Mouse (Mus musculus) CH12.LX (cell line): Measurements from ENCODE around the gene Setx. TPM values are rescaled to one million over a fixed set of nuclear protein-coding genes. Genes with fewer than 3 reads are reported as not detected.

Experiments used
- DNase-seq: peaks from one replicate; pipeline ENCODE4 v3.0.0-alpha.2; 2013; ENCODE audit errors: extremely low read depth
- H3K27ac ChIP-seq: 2 replicates; pipeline ENCODE4 v1.5.1; 2012; ENCODE audit warnings: low read depth, mild to moderate bottlenecking, control low read depth, moderate library complexity; ENCODE audit not compliant: insufficient read depth
- H3K27me3 ChIP-seq: replicated peaks from 2 replicates; pipeline ENCODE3; 2012; ENCODE audit warnings: inconsistent platforms
- H3K36me3 ChIP-seq, 2 experiments: replicated peaks in 1 of 2; 2 replicates each; pipeline versions ENCODE3 to v1.6.1; 2012; ENCODE audit warnings: inconsistent platforms in 1 of 2, low read length in 1 of 2, mild to moderate bottlenecking in 1 of 2, mixed read lengths in 1 of 2, moderate library complexity in 1 of 2; ENCODE audit not compliant: control insufficient read depth in 1 of 2, insufficient read depth in 1 of 2
- H3K4me1 ChIP-seq, 2 experiments: 2 replicates each; pipeline ENCODE4 v1.6.1; 2012; ENCODE audit warnings: inconsistent platforms in 1 of 2, moderate library complexity in 1 of 2; ENCODE audit not compliant: insufficient read depth in 2 of 2, control insufficient read depth in 1 of 2
- H3K4me2 ChIP-seq: 2 replicates; pipeline ENCODE4 v1.6.1; 2012; ENCODE audit warnings: low read depth, mild to moderate bottlenecking, control low read depth; ENCODE audit not compliant: poor library complexity, insufficient read depth, severe bottlenecking
- H3K4me3 ChIP-seq, 3 experiments: fragments of 150-350 bp in 1 of 3; sonication (generic) in 1 of 3; replicated peaks in 1 of 3; 2 replicates each; pipeline versions ENCODE3 to v1.5.1; 2011 to 2012; ENCODE audit warnings: low read depth in 2 of 3, low read length in 2 of 3, mild to moderate bottlenecking in 2 of 3, moderate library complexity in 2 of 3, control low read depth in 1 of 3, improper control_type of control experiment in 1 of 3, inconsistent platforms in 1 of 3, mixed read lengths in 1 of 3; ENCODE audit not compliant: poor library complexity in 1 of 3
- H3K79me2 ChIP-seq: replicated peaks from 2 replicates; pipeline ENCODE4 v1.6.1; 2012; ENCODE audit warnings: mild to moderate bottlenecking, moderate library complexity; ENCODE audit not compliant: control insufficient read depth, poor library complexity, insufficient read depth, severe bottlenecking; ENCODE audit errors: extremely low read depth
- H3K9ac ChIP-seq: 2 replicates; pipeline ENCODE4 v1.6.1; 2012; ENCODE audit warnings: low read depth, mild to moderate bottlenecking, control low read depth, moderate library complexity; ENCODE audit not compliant: insufficient read depth
- H3K9me3 ChIP-seq: replicated peaks from 2 replicates; pipeline ENCODE3; 2012; ENCODE audit warnings: low read length, inconsistent platforms, mixed read lengths
- CTCF ChIP-seq, 2 experiments: IDR thresholded peaks in 1 of 2; conservative IDR thresholded peaks in 1 of 2; 2 replicates each; pipeline ENCODE4 v1.5.1; 2011 to 2012; ENCODE audit warnings: low read depth in 2 of 2, low read length in 2 of 2, improper control_type of control experiment in 1 of 2, inconsistent platforms in 1 of 2, mild to moderate bottlenecking in 1 of 2, moderate library complexity in 1 of 2
- MEF2A ChIP-seq: IDR thresholded peaks from 2 replicates; pipeline ENCODE4 v1.6.1; 2014; ENCODE audit warnings: low read depth, mild to moderate bottlenecking, inconsistent platforms, low read length, improper control_type of control experiment, borderline replicate concordance
- MYC ChIP-seq: IDR thresholded peaks from 2 replicates; pipeline ENCODE4 v1.6.1; 2011; ENCODE audit warnings: low read depth, mild to moderate bottlenecking, improper control_type of control experiment, low read length
- RAD21 ChIP-seq: IDR thresholded peaks from 2 replicates; pipeline ENCODE4 v1.6.1; 2011; ENCODE audit warnings: low read depth, mild to moderate bottlenecking, low read length, improper control_type of control experiment, moderate library complexity
- USF2 ChIP-seq: conservative IDR thresholded peaks from 2 replicates; pipeline ENCODE4 v1.6.1; 2011; ENCODE audit warnings: low read depth, low read length, improper control_type of control experiment
- ZNF384 ChIP-seq: IDR thresholded peaks from 2 replicates; pipeline ENCODE4 v1.6.1; 2012; ENCODE audit warnings: low read depth, low read length, improper control_type of control experiment, inconsistent platforms
- dilution Hi-C: fragments of 300-500 bp; cut with MboI; formaldehyde crosslinking; loops from 2 replicates; pipeline ENCODE4 v1.14.3; 2020; ENCODE audit warnings: low sequenced_read_pairs; ENCODE audit not compliant: extremely low pct_unique_long_range_greater_than_20kb, extremely low pct_ligation_motif_present
- in situ Hi-C: fragments of 300-500 bp; cut with MboI; formaldehyde crosslinking; loops from 3 replicates; pipeline ENCODE4 v1.14.3; 2019; ENCODE audit warnings: low sequenced_read_pairs, low pct_ligation_motif_present, low pct_unique_long_range_greater_than_20kb, mixed read lengths
- polyA plus RNA-seq: library from polyadenylated mRNA; unstranded; fragments of >175 nt; gene quantifications from 2 replicates; pipeline ENCODE4 v1.2.1, GENCODE M21; 2012; ENCODE audit warnings: low read depth; ENCODE audit not compliant: insufficient read length
- total RNA-seq, 2 experiments: library from RNA; depleted of rRNA; stranded (reverse); fragments of 300-350 nt in 1 of 2; fragments of >200 nt in 1 of 2; gene quantifications; 2 replicates each; pipeline ENCODE4 v1.2.3; 2012 to 2014

The Setx gene
- total and polyA plus RNA-seq, 3 experiments = 18.0 to 20.2 (median 20.0) TPM

GRCm38 (mm10) chr2:29192629-29193278 lies 68.8 kb downstream of the Setx start:
- no peak for TF ChIP-seq USF2
- TF ChIP-seq CTCF (conservative IDR thresholded peaks at IDR 0.05 in 1 of 2, IDR thresholded peaks at IDR 0.05 in 1 of 2; ENCODE audit: low read depth in 2 of 2, low read length in 2 of 2) = peak in 1 of 2 experiments; percentile 42; a peak in 2 of 4 replicates
- peak; percentile 18 for TF ChIP-seq RAD21
- H3K9ac ChIP-seq = no peak overlapping the region
- peaks cover 58% of the 10 kb centered on the region for H3K27me3 ChIP-seq
- 0 out of 4 replicates have a peak, but pooled peaks cover 0 to 2% of the 10 kb centered on the region in 2 experiments for H3K4me1 ChIP-seq
- H3K27ac ChIP-seq = no peak overlapping the region
- no peaks in the 10 kb centered on the region for H3K9me3 ChIP-seq
- H3K79me2 ChIP-seq = no peaks in the 10 kb centered on the region
- H3K4me3 ChIP-seq = no peak overlapping the region
- H3K36me3 ChIP-seq = no peaks in the 10 kb centered on the region
- no peak for DNase-seq
- dilution Hi-C loops (no loop called here), in situ Hi-C loops (loop anchor here (10.0 kb wide), 1 partner anchor 52 kb away; no protein-coding TSS in a partner anchor)
- H3K4me2 ChIP-seq = no peak overlapping the region

DNA sequence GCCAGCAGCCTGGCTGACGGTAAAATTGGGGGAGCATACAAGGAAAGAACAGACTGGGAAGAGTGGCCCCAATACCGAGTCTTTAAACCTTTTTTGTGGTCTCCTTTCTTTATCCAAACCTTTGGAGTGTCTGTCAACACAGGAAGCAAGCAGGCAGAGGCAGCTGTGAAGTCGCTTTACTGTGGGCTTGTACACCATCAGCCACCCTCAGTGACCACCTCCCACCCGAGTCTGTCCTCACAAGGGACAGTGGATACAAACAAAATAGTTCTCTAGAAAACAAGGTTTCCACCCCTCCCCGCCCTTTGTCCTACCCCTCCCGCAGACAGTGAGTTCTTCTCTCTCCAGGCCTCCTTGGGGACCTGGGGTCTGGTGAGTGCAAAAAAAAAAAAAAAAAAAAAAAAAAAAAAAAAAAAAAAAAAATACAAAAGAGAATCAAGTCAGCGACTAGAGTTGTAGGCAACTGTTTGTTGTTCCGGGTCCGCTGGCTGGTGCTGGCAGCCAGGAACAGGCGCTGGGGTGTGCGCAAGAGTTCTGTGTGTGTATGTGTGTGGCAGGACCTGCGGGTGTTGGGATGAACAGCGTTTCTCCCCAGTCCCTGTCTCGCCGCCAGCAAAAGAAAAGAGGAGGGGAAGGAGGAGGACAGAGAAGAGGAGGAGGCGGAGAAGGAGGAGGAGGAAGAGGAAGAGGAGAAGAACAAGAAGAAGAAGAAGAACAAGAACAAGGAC lies 70.0 kb downstream of the Setx start:
- in situ Hi-C loops = loop anchor here (10.0 kb wide), 1 partner anchor 51 kb away; no protein-coding TSS in a partner anchor
- no peak overlapping the region for H3K4me3 ChIP-seq
- no peaks in the 10 kb centered on the region for H3K36me3 ChIP-seq
- dilution Hi-C loops = no loop called here
- H3K9ac ChIP-seq = no peak overlapping the region
- no peaks in the 10 kb centered on the region for H3K79me2 ChIP-seq
- H3K9me3 ChIP-seq = no peaks in the 10 kb centered on the region
- no peak overlapping the region for H3K27ac ChIP-seq
- H3K27me3 ChIP-seq = peaks cover 69% of the 10 kb centered on the region
- DNase-seq = no peak
- no peak for TF ChIP-seq MYC
- TF ChIP-seq ZNF384 = 0 out of 2 replicates have a peak, but pooled peaks have one; percentile 31
- no peak overlapping the region for H3K4me2 ChIP-seq
- H3K4me1 ChIP-seq = 0 out of 4 replicates have a peak, but pooled peaks cover 0 to 2% of the 10 kb centered on the region in 2 experiments

DNA sequence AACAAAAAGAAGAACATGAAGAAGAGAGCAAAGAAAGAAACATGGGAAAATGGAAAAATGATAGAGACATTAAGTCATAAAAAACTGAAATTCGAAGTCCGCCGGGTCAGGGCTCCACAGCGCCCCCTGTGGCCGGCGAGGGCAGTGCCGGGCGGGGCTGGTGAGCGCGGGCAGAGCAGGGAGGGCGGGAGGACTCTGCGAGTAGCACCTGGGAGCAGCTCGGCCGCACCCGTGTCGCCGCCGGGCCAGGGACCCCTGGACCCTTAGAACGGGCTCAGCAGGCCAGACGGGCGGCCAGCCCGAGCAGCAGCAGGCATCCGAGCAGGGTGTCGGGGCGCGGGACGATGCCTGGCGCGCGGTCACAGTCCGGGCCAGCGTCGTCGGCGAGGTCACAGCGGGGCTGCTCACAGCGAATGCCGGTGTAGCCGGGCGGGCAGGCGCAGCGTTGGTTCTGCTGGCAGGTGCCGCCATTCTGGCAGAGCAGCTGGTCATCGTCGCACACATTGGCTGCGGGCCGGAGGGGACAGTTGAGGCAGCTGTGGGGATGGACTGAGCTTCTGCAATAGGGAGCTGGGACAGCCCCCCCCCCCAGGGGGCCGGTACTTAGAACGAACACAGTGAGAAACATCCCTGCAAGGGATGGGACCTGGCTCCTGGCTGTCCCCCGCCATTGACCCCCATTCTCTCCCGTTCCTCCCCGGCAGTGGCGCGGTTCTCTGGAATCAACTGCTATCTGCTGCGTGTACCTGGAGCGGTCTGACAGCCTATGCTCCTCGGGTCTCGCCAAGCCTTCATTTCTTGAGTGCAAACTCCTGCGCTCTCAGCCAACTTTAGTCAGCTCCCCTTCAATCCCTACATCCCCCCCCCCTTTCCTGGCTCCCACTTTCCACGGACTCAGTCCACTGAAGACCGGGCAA lies 70.8 kb downstream of the Setx start:
- Histone ChIP-seq H3K27me3 (peaks cover 72% of the 10 kb centered on the region), H3K4me1 (0 out of 4 replicates have a peak, but pooled peaks cover 0 to 2% of the 10 kb centered on the region in 2 experiments), H3K27ac (no peak overlapping the region), H3K4me2 (no peak overlapping the region), H3K79me2 (no peaks in the 10 kb centered on the region), H3K9ac (no peak overlapping the region), H3K4me3 (no peak overlapping the region), H3K36me3 (no peaks in the 10 kb centered on the region), H3K9me3 (no peaks in the 10 kb centered on the region)
- dilution Hi-C loops = no loop called here
- in situ Hi-C loops = loop anchor here (10.0 kb wide), 1 partner anchor 50 kb away; no protein-coding TSS in a partner anchor
- DNase-seq = peak; percentile 9
- TF ChIP-seq CTCF (conservative IDR thresholded peaks at IDR 0.05 in 1 of 2, IDR thresholded peaks at IDR 0.05 in 1 of 2; ENCODE audit: low read depth in 2 of 2, low read length in 2 of 2) (peak; percentile 12 to 62; a peak in 2 of 4 replicates), MEF2A (no peak)
